Mouse (Mus musculus): Measurements from ENCODE around the gene Gm11555. TPM values are rescaled to one million over a fixed set of nuclear protein-coding genes. Genes with fewer than 3 reads are reported as not detected.

Gm11555 gene
- polyA plus RNA-seq (2012; rRNA removed): not detected in 2 replicates

DNA sequence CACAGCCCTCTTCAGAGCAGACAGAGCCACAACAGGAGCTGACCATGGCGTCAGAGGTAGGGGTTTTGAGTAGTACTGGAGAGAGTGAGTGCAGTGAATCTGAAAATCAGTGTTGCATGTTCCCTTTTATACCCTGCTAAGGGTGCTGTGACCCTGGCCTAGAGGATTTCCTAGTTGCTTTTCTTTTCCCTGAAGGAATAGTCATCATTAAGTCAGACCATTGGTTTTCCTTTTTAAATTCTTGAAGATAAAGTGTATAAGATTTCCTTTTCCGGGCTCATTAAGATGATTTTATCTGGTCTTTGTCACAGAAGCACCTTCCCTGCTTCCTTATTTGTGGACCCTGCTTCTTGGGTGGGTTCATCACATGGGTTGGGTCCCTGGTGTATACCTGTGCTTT is at the start of gene Gm11555:
Gene Gm11555, minus strand, starts transcription at position 101 of the 400 bp plus-strand sequence.

DNA sequence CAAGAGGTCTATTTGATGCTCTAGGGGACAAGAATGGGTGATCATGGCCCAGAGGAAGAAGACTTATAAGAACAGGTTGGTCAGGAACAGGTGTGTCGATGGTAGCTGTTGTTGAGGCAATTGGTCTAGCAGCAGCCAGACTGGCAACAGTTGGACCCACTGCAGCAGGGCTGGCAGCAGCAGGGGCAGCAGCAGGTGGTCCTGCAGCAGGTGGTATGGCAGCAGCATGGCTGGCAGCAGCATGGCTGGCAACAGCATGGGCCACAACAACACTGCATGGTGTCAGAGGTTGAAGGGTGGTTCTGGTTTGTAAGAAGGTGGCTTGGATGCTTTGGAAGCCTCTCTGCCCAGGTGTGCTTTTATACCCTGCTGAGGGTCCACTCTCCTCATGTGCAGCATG is 40.4 kb upstream of the Gm11555 start, which contains the start of gene Gm14190:
Gene Gm14190, minus strand, starts transcription at position 278 of the 400 bp plus-strand sequence.

DNA sequence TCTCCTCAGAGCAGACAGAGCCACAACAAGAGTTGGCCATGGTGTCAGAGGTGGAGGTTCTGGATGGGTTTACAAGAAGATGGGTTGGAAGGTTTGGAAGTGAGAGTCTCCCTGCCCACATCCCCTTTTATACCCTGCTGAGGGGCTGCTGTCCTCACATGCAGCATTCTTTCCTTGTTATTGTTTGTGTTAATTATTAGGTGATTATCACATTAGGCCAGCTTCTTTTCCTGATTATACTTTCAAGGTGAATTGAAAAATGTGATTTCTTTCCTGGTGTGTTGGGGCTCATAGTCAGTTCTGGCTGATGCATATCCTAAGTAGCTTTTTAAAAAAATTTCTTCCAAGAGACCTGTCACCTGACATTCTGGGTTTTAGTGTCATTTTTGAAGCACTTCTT is 15.8 kb upstream of the Gm11555 start, which contains the start of gene Krtap4-6:
Gene Krtap4-6, minus strand, starts transcription at position 101 of the 400 bp plus-strand sequence.

DNA sequence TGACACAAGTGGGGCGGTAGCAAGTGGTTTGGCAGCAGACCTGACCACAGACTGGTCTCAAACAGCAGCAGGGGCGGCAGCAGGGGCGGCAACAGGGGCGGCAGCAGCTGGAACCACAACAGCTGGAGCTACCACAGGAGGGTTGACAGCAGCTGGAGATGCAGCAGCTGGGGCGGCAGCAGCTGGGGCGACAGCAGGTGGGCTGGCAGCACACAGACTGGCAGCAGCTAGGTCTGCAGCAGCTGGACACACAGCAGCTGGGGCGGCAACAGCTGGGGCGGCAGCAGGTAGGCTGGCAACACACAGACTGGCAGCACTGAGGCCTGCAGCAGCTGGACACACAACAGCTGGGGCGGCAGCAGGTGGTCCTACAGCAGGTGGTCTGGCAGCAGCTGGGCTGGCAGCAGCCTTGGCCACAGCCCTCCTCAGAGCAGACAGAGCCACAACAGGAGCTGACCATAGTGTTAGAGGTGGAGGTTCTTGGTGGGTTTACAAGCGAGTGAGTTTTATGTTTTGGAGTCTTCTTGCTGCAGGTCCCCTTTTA is 8.5 kb upstream of the Gm11555 start, which contains the start of gene Gm11563:
Gene Gm11563, minus strand, starts transcription at position 494 of the 544 bp plus-strand sequence.

DNA sequence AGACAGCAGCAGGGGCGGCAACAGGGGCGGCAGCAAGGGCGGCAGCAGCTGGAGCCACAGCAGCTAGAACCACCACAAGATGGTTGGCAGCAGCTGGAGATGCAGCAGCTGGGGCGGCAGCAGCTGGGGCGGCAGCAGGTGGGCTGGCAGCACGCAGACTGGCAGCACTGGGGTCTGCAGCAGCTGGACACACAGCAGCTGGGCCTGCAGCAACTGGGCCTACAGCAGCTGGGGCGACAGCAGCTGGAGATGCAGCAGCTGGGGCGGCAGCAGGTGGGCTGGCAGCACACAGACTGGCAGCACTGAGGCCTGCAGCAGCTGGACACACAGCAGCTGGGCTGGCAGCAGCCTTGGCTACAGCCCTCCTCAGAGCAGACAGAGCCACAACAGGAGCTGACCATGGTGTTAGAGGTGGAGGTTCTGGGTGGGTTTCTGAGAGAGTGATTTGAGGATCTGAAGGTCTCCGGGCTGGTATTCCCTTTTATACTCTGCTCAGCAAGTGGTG is 6.3 kb downstream of the Gm11555 start, which contains the start of gene Krtap4-7:
Gene Krtap4-7, minus strand, starts transcription at position 455 of the 505 bp plus-strand sequence.

DNA sequence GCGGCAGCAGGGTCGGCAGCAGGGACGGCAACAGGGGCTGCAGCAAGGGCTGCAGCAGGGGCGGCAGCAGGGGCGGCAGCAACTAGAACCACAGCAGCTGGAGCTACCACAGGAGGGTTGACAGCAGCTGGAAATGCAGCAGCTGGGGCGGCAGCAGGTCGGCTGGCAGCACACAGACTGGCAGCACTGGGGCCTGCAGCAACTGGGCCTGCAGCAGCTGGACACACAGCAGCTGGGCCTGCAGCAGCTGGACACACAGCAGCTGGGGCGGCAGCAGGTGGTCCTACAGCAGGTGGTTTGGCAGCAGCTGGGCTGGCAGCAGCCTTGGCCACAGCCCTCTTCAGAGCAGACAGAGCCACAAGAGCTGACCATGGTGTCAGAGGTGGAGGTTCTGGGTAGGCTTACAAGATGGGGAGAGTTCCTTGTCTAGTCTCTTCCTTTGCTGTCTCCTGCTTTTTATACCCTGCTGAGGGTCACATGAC is 15.3 kb downstream of the Gm11555 start, which contains the start of gene Krtap4-2:
Gene Krtap4-2, minus strand, starts transcription at position 432 of the 482 bp plus-strand sequence.

DNA sequence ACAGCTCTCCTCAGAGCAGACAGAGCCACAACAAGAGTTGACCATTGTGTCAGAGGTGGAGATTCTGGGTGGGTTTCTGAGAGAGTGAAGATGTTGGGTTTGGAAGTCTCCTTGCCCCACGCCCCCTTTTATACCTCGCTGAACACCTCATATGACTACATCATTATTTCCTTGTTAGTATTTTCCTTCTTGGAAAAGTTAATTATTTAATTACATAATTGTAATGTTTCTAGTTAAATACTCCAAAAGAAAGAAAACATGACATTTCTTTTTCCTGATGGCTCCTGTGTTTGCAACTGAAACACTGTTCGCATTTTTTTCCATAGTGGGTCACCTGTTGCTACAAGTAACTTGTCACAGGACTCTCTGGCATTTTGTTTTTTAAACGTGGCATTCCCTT is 21.9 kb downstream of the Gm11555 start, which contains the start of gene Krtap4-1:
Gene Krtap4-1, minus strand, starts transcription at position 101 of the 400 bp plus-strand sequence.

DNA sequence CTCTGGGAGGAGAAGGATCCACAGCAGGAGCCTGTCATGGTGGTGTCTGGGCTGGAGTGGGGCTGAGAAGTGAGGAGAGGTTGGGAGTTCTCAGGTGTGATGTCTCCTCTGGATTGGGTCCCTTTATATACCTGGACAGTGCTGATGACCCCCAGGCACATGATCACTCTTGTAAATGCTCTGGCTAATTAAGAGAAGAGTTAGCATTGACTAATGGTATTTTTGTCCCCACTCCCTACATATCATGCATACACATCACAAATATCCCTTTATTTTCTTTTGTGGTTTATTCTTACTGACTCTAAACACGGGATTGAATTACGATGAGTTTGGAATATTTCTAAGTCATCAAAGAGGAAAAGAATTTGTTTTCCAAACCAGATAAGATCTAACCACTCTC is 29.7 kb downstream of the Gm11555 start, which contains the start of gene Gm11562:
Gene Gm11562, minus strand, starts transcription at position 101 of the 400 bp plus-strand sequence.

DNA sequence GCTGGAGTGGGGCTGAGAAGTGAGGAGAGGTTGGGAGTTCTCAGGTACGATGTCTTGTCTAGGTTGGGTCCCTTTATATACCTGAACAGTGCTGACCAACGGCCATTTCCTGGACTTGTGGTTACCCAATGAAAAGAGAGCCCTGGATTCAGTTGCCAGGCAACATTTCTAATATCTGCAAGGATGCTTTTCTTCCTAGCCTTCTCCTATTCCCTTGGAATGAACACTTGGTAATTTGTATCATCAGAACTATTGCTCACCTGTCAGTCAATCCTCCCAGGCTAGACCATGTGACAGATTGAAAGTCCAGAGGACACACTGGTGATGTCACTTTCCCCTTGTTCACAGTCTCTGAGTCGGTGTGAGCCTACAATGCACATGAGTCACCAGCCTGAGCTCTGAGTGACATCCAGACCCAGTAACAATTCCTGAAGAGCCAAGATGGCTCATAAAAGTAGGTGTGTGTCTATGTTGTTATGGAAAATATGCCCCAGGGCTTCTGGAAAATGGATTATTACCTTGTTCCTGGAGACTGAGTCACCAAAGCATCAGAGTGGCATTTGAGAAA is 35.2 kb downstream of the Gm11555 start, which contains the start of gene Krtap2-4:
Gene Krtap2-4, minus strand, starts transcription at position 51 of the 568 bp plus-strand sequence.

DNA sequence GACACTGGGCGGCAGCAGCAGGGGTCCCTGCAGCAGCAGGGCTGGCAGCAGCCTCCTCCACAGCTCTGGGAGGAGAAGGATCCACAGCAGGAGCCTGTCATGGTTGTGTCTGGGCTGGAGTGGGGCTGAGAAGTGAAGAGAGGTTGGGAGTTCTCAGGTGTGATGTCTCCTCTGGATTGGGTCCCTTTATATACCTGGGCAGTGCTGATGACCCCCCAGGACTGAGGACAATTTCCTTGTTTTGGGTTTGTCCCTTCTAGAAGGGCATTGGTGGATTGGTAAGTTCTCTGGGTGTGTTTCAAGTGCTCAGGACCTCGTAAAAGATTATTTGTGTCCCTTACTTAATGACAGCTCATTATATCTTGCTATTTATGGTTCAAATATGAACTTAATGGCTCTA is 39.9 kb downstream of the Gm11555 start, which contains the start of gene Gm11937:
Gene Gm11937, minus strand, starts transcription at position 101 of the 400 bp plus-strand sequence.

DNA sequence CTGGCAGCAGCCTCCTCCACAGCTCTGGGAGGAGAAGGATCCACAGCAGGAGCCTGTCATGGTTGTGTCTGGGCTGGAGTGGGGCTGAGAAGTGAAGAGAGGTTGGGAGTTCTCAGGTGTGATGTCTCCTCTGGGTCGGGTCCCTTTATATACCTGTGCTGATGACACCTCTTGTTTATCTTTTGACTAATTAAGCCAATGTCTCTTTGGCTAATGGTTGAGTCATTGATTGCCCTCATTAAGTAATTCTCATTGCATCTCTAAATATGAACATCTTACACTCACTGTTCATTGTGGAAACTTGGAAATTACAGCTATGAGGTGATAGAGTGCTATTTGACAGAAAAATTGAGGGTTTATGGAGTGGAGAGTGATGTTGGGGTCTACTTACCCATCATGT is 46.8 kb downstream of the Gm11555 start, which contains the start of gene Gm11938:
Gene Gm11938, minus strand, starts transcription at position 101 of the 400 bp plus-strand sequence.

Other genes starting within 250 kb of the Gm11555 start
- 0.58 and 0.89 TPM in 2 replicates for gene Krt12, start 228.0 kb downstream of the Gm11555 start, polyA plus RNA-seq (2012; rRNA removed)
- 24.2 and 29.7 TPM in 2 replicates for gene Krt20, start 212.1 kb downstream of the Gm11555 start, polyA plus RNA-seq (2012; rRNA removed)
- gene Krt23, start 157.1 kb downstream of the Gm11555 start, polyA plus RNA-seq (2012; rRNA removed): 108 and 113 TPM in 2 replicates
- gene Krt39, start 128.9 kb downstream of the Gm11555 start, polyA plus RNA-seq (2012; rRNA removed): not detected in 2 replicates
- gene Krt40, start 107.1 kb downstream of the Gm11555 start, polyA plus RNA-seq (2012; rRNA removed): not detected in 2 replicates
- 0.44 TPM in 1 of 2 replicates, not detected in the other for gene Krtap3-3, start 99.4 kb downstream of the Gm11555 start, polyA plus RNA-seq (2012; rRNA removed)
- gene Krtap3-2, start 93.4 kb downstream of the Gm11555 start, polyA plus RNA-seq (2012; rRNA removed): 0.81 and 3.3 TPM in 2 replicates
- not detected in 2 replicates for gene Gm11939, start 90.8 kb downstream of the Gm11555 start, polyA plus RNA-seq (2012; rRNA removed)
- gene Krtap3-1, start 83.6 kb downstream of the Gm11555 start, polyA plus RNA-seq (2012; rRNA removed): not detected in 2 replicates
- gene Krtap1-5, start 69.2 kb downstream of the Gm11555 start, polyA plus RNA-seq (2012; rRNA removed): not detected in 2 replicates
- gene Krtap1-4, start 66.6 kb downstream of the Gm11555 start, polyA plus RNA-seq (2012; rRNA removed): 0.21 TPM in 1 of 2 replicates, not detected in the other
- not detected in 2 replicates for gene Krtap1-3, start 58.9 kb downstream of the Gm11555 start, polyA plus RNA-seq (2012; rRNA removed)
- not detected in 2 replicates for gene Krtap9-3, start 52.1 kb downstream of the Gm11555 start, polyA plus RNA-seq (2012; rRNA removed)
- gene Gm11938, start 46.9 kb downstream of the Gm11555 start, polyA plus RNA-seq (2012; rRNA removed): not detected in 2 replicates
- not detected in 2 replicates for gene Gm11937, start 40.0 kb downstream of the Gm11555 start, polyA plus RNA-seq (2012; rRNA removed)
- gene Krtap2-4, start 35.4 kb downstream of the Gm11555 start, polyA plus RNA-seq (2012; rRNA removed): not detected in 2 replicates
- not detected in 2 replicates for gene Gm11562, start 29.8 kb downstream of the Gm11555 start, polyA plus RNA-seq (2012; rRNA removed)
- not detected in 2 replicates for gene Krtap4-1, start 22.0 kb downstream of the Gm11555 start, polyA plus RNA-seq (2012; rRNA removed)
- gene Krtap4-2, start 15.2 kb downstream of the Gm11555 start, polyA plus RNA-seq (2012; rRNA removed): not detected in 2 replicates
- gene Krtap4-7, start 6.1 kb downstream of the Gm11555 start, polyA plus RNA-seq (2012; rRNA removed): not detected in 2 replicates
- not detected in 2 replicates for gene Gm11563, start 8.7 kb upstream of the Gm11555 start, polyA plus RNA-seq (2012; rRNA removed)
- not detected in 2 replicates for gene Krtap4-6, start 15.7 kb upstream of the Gm11555 start, polyA plus RNA-seq (2012; rRNA removed)
- gene Gm14190, start 40.5 kb upstream of the Gm11555 start, polyA plus RNA-seq (2012; rRNA removed): not detected in 2 replicates
- gene Gm14180, start 84.1 kb upstream of the Gm11555 start, polyA plus RNA-seq (2012; rRNA removed): not detected in 2 replicates
- gene Gm11595, start 122.7 kb upstream of the Gm11555 start, polyA plus RNA-seq (2012; rRNA removed): not detected in 2 replicates
- not detected in 2 replicates for gene Krtap4-8, start 130.5 kb upstream of the Gm11555 start, polyA plus RNA-seq (2012; rRNA removed)
- not detected in 2 replicates for gene Krtap4-9, start 135.0 kb upstream of the Gm11555 start, polyA plus RNA-seq (2012; rRNA removed)
- gene Gm11596, start 143.2 kb upstream of the Gm11555 start, polyA plus RNA-seq (2012; rRNA removed): not detected in 2 replicates
- gene Gm11569, start 148.7 kb upstream of the Gm11555 start, polyA plus RNA-seq (2012; rRNA removed): not detected in 2 replicates
- gene Gm11554, start 154.2 kb upstream of the Gm11555 start, polyA plus RNA-seq (2012; rRNA removed): 0.25 TPM in 1 of 2 replicates, not detected in the other
- 0.36 TPM in 1 of 2 replicates, not detected in the other for gene Krtap4-13, start 159.7 kb upstream of the Gm11555 start, polyA plus RNA-seq (2012; rRNA removed)
- gene Gm11564, start 165.4 kb upstream of the Gm11555 start, polyA plus RNA-seq (2012; rRNA removed): not detected in 2 replicates
- gene 2300003K06Rik, start 187.8 kb upstream of the Gm11555 start, polyA plus RNA-seq (2012; rRNA removed): not detected in 2 replicates
- gene Krtap4-16, start 201.4 kb upstream of the Gm11555 start, polyA plus RNA-seq (2012; rRNA removed): not detected in 2 replicates
- gene Gm11568, start 207.7 kb upstream of the Gm11555 start, polyA plus RNA-seq (2012; rRNA removed): not detected in 2 replicates
- not detected in 2 replicates for gene Gm11559, start 214.2 kb upstream of the Gm11555 start, polyA plus RNA-seq (2012; rRNA removed)
- gene Krtap9-1, start 223.2 kb upstream of the Gm11555 start, polyA plus RNA-seq (2012; rRNA removed): not detected in 2 replicates
- not detected in 2 replicates for gene Gm11567, start 229.0 kb upstream of the Gm11555 start, polyA plus RNA-seq (2012; rRNA removed)